Mouse (Mus musculus) heart, postnatal 10 days (tissue): ENCODE measurements around the gene Mageb16. TPM values are rescaled to one million over a fixed set of nuclear protein-coding genes. Genes with fewer than 3 reads are reported as not detected.

Experiments
- DNase-seq, 2 experiments: peaks; one replicate each; pipeline ENCODE4 v3.0.0; 2021
- intact Hi-C: fragments of 180-260 bp; cut with DNase I; formaldehyde crosslinking; loops from one replicate; pipeline ENCODE4 v1.15.1; 2025
- total RNA-seq, 2 experiments: library from RNA; stranded (reverse); gene quantifications; 2 replicates each; pipeline ENCODE4 v1.2.3; 2021

Mageb16 gene
- total RNA-seq = not detected

- DNase-seq = no peak
- intact Hi-C loops = no loop called here
These were observed at the start of gene Mageb16 for GRCm38 (mm10) chrX:79671411-79671810. TSS of gene Mageb16 (minus strand) at chrX:79671435.

GRCm38 (mm10) chrX:79651091-79651490 is 20.1 kb downstream of the Mageb16 start:
- peak; percentile 23 to 27 for DNase-seq
- intact Hi-C loops = no loop called here

- intact Hi-C loops = no loop called here
- DNase-seq = no peak
These were observed 35.8 kb downstream of the Mageb16 start for GRCm38 (mm10) chrX:79635396-79635795.

GRCm38 (mm10) chrX:79606462-79606861 is 64.8 kb downstream of the Mageb16 start:
- DNase-seq = no peak
- intact Hi-C loops = no loop called here

Other genes starting within 250 kb of the Mageb16 start
- gene Gm7173, start 154.2 kb downstream of the Mageb16 start, total RNA-seq = under 1 TPM; 0.17 to 0.52 TPM